Mouse (Mus musculus): ENCODE results near the gene Olfr1263. TPM values are rescaled to one million over a fixed set of nuclear protein-coding genes. Genes with fewer than 3 reads are reported as not detected.

Gene Olfr1263
- total and polyA plus RNA-seq, 3 experiments = not detected

GRCm38 (mm10) chr2:89977709-89978108 is 34.2 kb upstream of the Olfr1263 start:
- no peak for DNase-seq (ENCODE audit: low read depth, low spot score)
- Histone ChIP-seq H3K4me3 (ENCODE audit: control insufficient read depth in 1 of 2, insufficient read depth in 1 of 2, low read depth in 2 of 2, low read length in 2 of 2) (no peak overlapping the region), H3K36me3 (ENCODE audit: control insufficient read depth in 1 of 2, insufficient read depth in 2 of 2, low read length in 2 of 2) (no peaks in the 10 kb centered on the region), H3K27ac (ENCODE audit: control insufficient read depth, low read depth, low read length) (no peak overlapping the region), H3K9ac (ENCODE audit: control insufficient read depth, low read depth, low read length, poor library complexity, severe bottlenecking) (no peak overlapping the region), H3K9me3 (replicated peaks; ENCODE audit: insufficient read depth, low read length) (no peaks in the 10 kb centered on the region), H3K27me3 (ENCODE audit: control insufficient read depth in 1 of 2, insufficient read depth in 2 of 2, low read length in 2 of 2) (no peaks in the 10 kb centered on the region), H3K79me2 (ENCODE audit: control insufficient read depth, insufficient read depth, low read length, poor library complexity) (no peaks in the 10 kb centered on the region), H3K4me1 (ENCODE audit: control insufficient read depth in 1 of 2, insufficient read depth in 2 of 2, low read length in 2 of 2) (no peaks in the 10 kb centered on the region)
- TF ChIP-seq RAD21 (IDR thresholded peaks at IDR 0.05; ENCODE audit: low read depth, low read length) (no peak), EP300 (IDR thresholded peaks at IDR 0.05; ENCODE audit: low read depth in 1 of 2, low read length in 2 of 2) (no peak), ELF1 (IDR thresholded peaks at IDR 0.05; ENCODE audit: low read depth, low read length) (no peak), JUND (IDR thresholded peaks at IDR 0.05; ENCODE audit: low read depth, low read length) (no peak), BHLHE40 (IDR thresholded peaks at IDR 0.05; ENCODE audit: borderline replicate concordance, low read depth, low read length) (no peak), POLR2AphosphoS5 (IDR thresholded peaks at IDR 0.05; ENCODE audit: borderline replicate concordance, low read depth, low read length) (no peak), USF1 (IDR thresholded peaks at IDR 0.05; ENCODE audit: low read depth, low read length) (no peak), TCF12 (IDR thresholded peaks at IDR 0.05; ENCODE audit: low read depth, low read length) (no peak), KAT2A (conservative IDR thresholded peaks at IDR 0.05; ENCODE audit: low read depth, low read length) (no peak), GABPA (IDR thresholded peaks at IDR 0.05; ENCODE audit: low read depth, low read length) (no peak), SIN3A (IDR thresholded peaks at IDR 0.05; ENCODE audit: low read length) (no peak), UBTF (IDR thresholded peaks at IDR 0.05; ENCODE audit: borderline replicate concordance, insufficient read depth, low read depth, low read length) (no peak), GATA1 (IDR thresholded peaks at IDR 0.05; ENCODE audit: low read depth, low read length) (no peak), MYC (IDR thresholded peaks at IDR 0.05; ENCODE audit: low read depth, low read length) (no peak), ZMIZ1 (IDR thresholded peaks at IDR 0.05; ENCODE audit: low read depth, low read length) (no peak), ZKSCAN1 (IDR thresholded peaks at IDR 0.05; ENCODE audit: low read depth, low read length) (no peak)

- Histone ChIP-seq H3K9ac (ENCODE audit: control insufficient read depth, low read depth, low read length, poor library complexity, severe bottlenecking) (no peak within 1 kb of the TSS), H3K27ac (ENCODE audit: control insufficient read depth, low read depth, low read length) (no peak within 1 kb of the TSS), H3K79me2 (ENCODE audit: control insufficient read depth, insufficient read depth, low read length, poor library complexity) (no peaks in the 10 kb centered on the region), H3K27me3 (ENCODE audit: control insufficient read depth in 1 of 2, insufficient read depth in 2 of 2, low read length in 2 of 2) (no peaks in the 10 kb centered on the region), H3K4me1 (ENCODE audit: control insufficient read depth in 1 of 2, insufficient read depth in 2 of 2, low read length in 2 of 2) (no peaks in the 10 kb centered on the region), H3K9me3 (replicated peaks; ENCODE audit: insufficient read depth, low read length) (no peaks in the 10 kb centered on the region), H3K36me3 (ENCODE audit: control insufficient read depth in 1 of 2, insufficient read depth in 2 of 2, low read length in 2 of 2) (no peaks in the 10 kb centered on the region), H3K4me3 (ENCODE audit: control insufficient read depth in 1 of 2, insufficient read depth in 1 of 2, low read depth in 2 of 2, low read length in 2 of 2) (no peak within 1 kb of the TSS)
- TF ChIP-seq JUND (IDR thresholded peaks at IDR 0.05; ENCODE audit: low read depth, low read length) = no peak
- TF ChIP-seq MXI1 (IDR thresholded peaks at IDR 0.05; ENCODE audit: low read depth, low read length) = no peak
- TF ChIP-seq POLR2A (IDR thresholded peaks at IDR 0.05; ENCODE audit: control insufficient read depth in 1 of 2, insufficient read depth in 1 of 2, low read depth in 1 of 2, low read length in 2 of 2, poor library complexity in 1 of 2) = no peak
- no peak for TF ChIP-seq CHD2 (IDR thresholded peaks at IDR 0.05; ENCODE audit: low read length)
- TF ChIP-seq EP300 (IDR thresholded peaks at IDR 0.05; ENCODE audit: low read depth in 1 of 2, low read length in 2 of 2) = no peak
- no peak for TF ChIP-seq NELFE (IDR thresholded peaks at IDR 0.05; ENCODE audit: low read depth, low read length)
- no peak for TF ChIP-seq UBTF (IDR thresholded peaks at IDR 0.05; ENCODE audit: borderline replicate concordance, insufficient read depth, low read depth, low read length)
- no peak for TF ChIP-seq ETS1 (IDR thresholded peaks at IDR 0.05; ENCODE audit: low read depth, low read length)
- no peak for TF ChIP-seq ZNF384 (IDR thresholded peaks at IDR 0.05; ENCODE audit: low read depth, low read length)
- no peak for TF ChIP-seq MAZ (IDR thresholded peaks at IDR 0.05; ENCODE audit: low read depth, low read length)
- no peak for TF ChIP-seq MYC (IDR thresholded peaks at IDR 0.05; ENCODE audit: low read depth, low read length)
- no peak for TF ChIP-seq ZKSCAN1 (IDR thresholded peaks at IDR 0.05; ENCODE audit: low read depth, low read length)
- no peak for TF ChIP-seq MAX (IDR thresholded peaks at IDR 0.05; ENCODE audit: low read length)
- no peak for TF ChIP-seq MEF2A (IDR thresholded peaks at IDR 0.05; ENCODE audit: extremely low read depth, insufficient replicate concordance, low read depth, low read length, poor library complexity, severe bottlenecking)
- TF ChIP-seq E2F4 (IDR thresholded peaks at IDR 0.05; ENCODE audit: borderline replicate concordance, low read depth, low read length) = no peak
- TF ChIP-seq TBP (IDR thresholded peaks at IDR 0.05; ENCODE audit: low read depth, low read length) = no peak
- TF ChIP-seq HCFC1 (IDR thresholded peaks at IDR 0.05; ENCODE audit: low read depth, low read length) = no peak
- no peak for TF ChIP-seq CTCF (IDR thresholded peaks at IDR 0.05 in 2 of 3, conservative IDR thresholded peaks at IDR 0.05 in 1 of 3; ENCODE audit: control insufficient read depth in 1 of 3, insufficient read depth in 1 of 3, low read depth in 2 of 3, low read length in 3 of 3, poor library complexity in 1 of 3, severe bottlenecking in 1 of 3)
- no peak for TF ChIP-seq GATA1 (IDR thresholded peaks at IDR 0.05; ENCODE audit: low read depth, low read length)
- no peak for TF ChIP-seq POLR2AphosphoS2 (IDR thresholded peaks at IDR 0.05; ENCODE audit: low read length)
- no peak for DNase-seq (ENCODE audit: low read depth, low spot score)
These were observed 21.0 kb upstream of the Olfr1263 start, which contains the start of gene Olfr1261 for GRCm38 (mm10) chr2:89990921-89991320. Gene Olfr1261, plus strand, starts transcription at chr2:89991221.
